Mouse (Mus musculus) brain, embryonic 14.5 days (tissue): ENCODE measurements around the gene Agbl3. TPM values are rescaled to one million over a fixed set of nuclear protein-coding genes. Genes with fewer than 3 reads are reported as not detected.

ENCODE experiments used
- DNase-seq: peaks from one replicate; pipeline ENCODE4 v3.0.0-alpha.2; 2011; ENCODE audit warnings: low read depth
- CTCF ChIP-seq: fragments of 200-500 bp; IDR thresholded peaks from 2 replicates; pipeline ENCODE4 v1.5.1; 2012; ENCODE audit warnings: inconsistent platforms, mild to moderate bottlenecking, moderate library complexity, borderline replicate concordance; ENCODE audit not compliant: insufficient read depth, insufficient read length; ENCODE audit errors: extremely low read depth
- POLR2A ChIP-seq: fragments of 200-500 bp; IDR thresholded peaks from 2 replicates; pipeline ENCODE4 v1.6.1; 2012; ENCODE audit warnings: mild to moderate bottlenecking, inconsistent platforms, borderline replicate concordance; ENCODE audit not compliant: poor library complexity, insufficient read depth, insufficient read length, severe bottlenecking; ENCODE audit errors: extremely low read depth
- polyA plus RNA-seq: library from polyadenylated mRNA; depleted of rRNA; stranded (reverse); fragments of >200 nt; gene quantifications from 2 replicates; pipeline ENCODE4 v1.2.3, GENCODE M21; 2012

Gene Agbl3
- polyA plus RNA-seq, 1 experiment, result 13.0 TPM

GRCm38 (mm10) chr6:34760023-34760422 is 20.2 kb upstream of the Agbl3 start:
- peak; percentile 84 for DNase-seq
- TF ChIP-seq CTCF (peak; percentile 40; the same call in 1 of the 2 replicates), POLR2A (no peak)

DNA sequence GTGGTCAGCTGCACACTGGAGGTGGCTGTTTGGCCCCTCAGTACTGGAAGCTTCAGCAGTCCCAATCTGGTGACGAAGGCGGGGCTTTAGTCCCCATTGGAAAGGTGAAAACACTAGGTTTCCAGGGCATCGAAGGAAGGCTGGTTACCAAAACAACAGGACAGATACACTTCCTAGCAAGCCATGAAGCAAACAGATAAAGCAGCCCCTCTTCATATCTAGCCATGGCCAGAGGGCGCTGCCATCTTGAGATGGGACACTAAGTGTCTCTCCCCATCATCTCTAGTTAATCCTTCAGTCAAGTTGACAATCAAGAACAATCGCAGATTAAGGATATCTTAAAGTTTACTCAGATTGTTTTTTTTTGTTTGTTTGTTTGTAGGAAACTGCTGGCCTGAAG is 14.5 kb upstream of the Agbl3 start:
- TF ChIP-seq CTCF (no peak), POLR2A (no peak)
- DNase-seq, result no peak

- no peak for DNase-seq
- no peak for TF ChIP-seq POLR2A
- no peak for TF ChIP-seq CTCF
Measured at GRCm38 (mm10) chr6:34769984-34770383, 10.2 kb upstream of the Agbl3 start.

DNA sequence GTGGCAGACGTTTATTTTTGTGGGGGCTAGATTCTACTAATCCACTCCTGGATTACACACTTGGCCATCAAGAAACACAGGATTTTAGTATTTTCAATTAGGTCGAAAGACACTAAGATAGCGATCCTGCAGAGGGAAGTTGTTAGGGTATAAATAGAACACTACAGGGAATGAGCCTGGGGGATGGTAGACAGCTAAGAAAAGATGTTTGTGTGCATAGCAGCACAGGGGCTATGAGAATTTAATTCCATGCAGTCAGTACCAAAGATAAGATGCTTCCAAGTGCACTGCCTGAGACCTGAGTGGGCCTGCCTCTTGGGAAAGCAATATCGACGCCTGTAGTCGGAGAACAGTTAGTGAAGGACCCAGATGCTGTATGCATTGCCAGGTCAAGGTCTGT is 9.7 kb upstream of the Agbl3 start:
- TF ChIP-seq CTCF (no peak), POLR2A (no peak)
- no peak for DNase-seq

DNA sequence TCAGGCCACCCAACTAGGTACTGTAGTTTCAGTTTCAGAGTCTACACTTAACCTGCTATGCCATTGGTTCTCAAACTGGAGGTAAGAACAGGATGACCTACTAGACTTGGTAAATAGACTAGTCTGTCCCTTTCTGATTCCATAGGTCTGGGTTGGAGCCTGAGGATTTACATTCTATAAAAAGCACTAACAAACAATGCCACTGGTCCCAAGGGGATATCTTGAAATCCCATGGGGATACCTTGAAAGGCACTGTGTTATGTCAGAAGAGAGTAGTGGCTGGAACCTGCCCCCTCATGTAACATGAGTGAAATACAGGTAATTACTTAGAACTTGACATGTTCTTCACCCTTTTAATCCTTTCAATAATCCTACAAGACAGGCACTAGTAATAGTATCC is 3.8 kb upstream of the Agbl3 start:
- TF ChIP-seq POLR2A (no peak), CTCF (no peak)
- DNase-seq, result no peak

- no peak for TF ChIP-seq POLR2A
- no peak for TF ChIP-seq CTCF
Measured at GRCm38 (mm10) chr6:34777094-34777493, 3.1 kb upstream of the Agbl3 start.

DNA sequence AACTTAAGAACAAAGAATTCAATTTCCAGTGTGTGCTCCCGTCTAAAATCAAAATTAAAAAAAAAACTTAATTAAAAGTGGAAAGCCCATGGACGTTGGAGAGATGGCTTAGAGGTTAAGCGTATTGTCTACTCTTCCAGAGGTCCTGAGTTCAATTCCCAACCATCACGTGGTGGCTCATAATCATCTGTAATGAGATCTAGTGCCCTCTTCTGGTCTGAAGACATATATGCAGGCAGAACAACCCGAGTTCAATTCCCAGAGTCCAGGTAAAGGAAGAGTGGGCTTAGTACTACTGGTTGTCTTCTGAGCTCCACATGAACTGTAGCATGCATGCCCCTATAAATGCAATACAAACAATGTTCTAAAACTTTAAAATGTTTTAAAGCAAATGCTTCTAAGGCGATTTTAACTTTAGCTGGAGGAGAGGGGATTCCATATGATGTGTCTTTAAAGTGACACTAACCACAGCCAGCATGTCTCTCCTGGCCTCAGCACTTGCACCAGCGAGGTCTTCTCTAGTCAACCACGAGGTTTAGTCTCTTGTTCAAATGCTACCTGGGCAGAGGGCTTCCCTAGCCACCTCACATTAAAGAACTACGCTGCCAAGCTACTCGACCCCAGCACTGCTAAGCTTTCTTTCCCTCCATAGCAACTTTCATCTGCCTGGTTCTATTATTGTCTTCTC is 2.1 kb upstream of the Agbl3 start:
- TF ChIP-seq CTCF, result no peak
- no peak for TF ChIP-seq POLR2A
- DNase-seq, result no peak

More at GRCm38 (mm10) chr6:34777094-34777493, 3.1 kb upstream of the Agbl3 start:
- DNase-seq, result no peak

- no peak for DNase-seq
- TF ChIP-seq POLR2A (no peak), CTCF (no peak)
Measured at GRCm38 (mm10) chr6:34780943-34781289, 684 bp downstream of the Agbl3 start.

GRCm38 (mm10) chr6:34782493-34782892 is 2.3 kb downstream of the Agbl3 start:
- TF ChIP-seq POLR2A (no peak), CTCF (no peak)
- DNase-seq, result no peak

GRCm38 (mm10) chr6:34796881-34797280 is 16.6 kb downstream of the Agbl3 start:
- DNase-seq, result no peak
- no peak for TF ChIP-seq CTCF
- TF ChIP-seq POLR2A, result no peak

- no peak for DNase-seq
- TF ChIP-seq POLR2A, result no peak
- no peak for TF ChIP-seq CTCF
Measured at GRCm38 (mm10) chr6:34797887-34798286, 17.7 kb downstream of the Agbl3 start.

GRCm38 (mm10) chr6:34805582-34805981 is 25.4 kb downstream of the Agbl3 start:
- DNase-seq, result no peak
- TF ChIP-seq POLR2A (no peak), CTCF (no peak)

- no peak for DNase-seq
Measured at GRCm38 (mm10) chr6:34810651-34811050, 30.4 kb downstream of the Agbl3 start.

More at GRCm38 (mm10) chr6:34810651-34811050, 30.4 kb downstream of the Agbl3 start:
- TF ChIP-seq POLR2A (no peak), CTCF (no peak)
